Mouse (Mus musculus) spleen, adult 2 months (tissue): ENCODE results near the gene Sergef.

Source experiments
- CTCF ChIP-seq: fragments of 200-500 bp; IDR thresholded peaks from 2 replicates; pipeline ENCODE4 v1.5.1; 2011; ENCODE audit warnings: mild to moderate bottlenecking, inconsistent platforms; ENCODE audit not compliant: insufficient read depth, insufficient read length, insufficient replicate concordance; ENCODE audit errors: extremely low read depth
- POLR2A ChIP-seq: fragments of 200-500 bp; IDR thresholded peaks from 2 replicates; pipeline ENCODE4 v1.6.1; 2011; ENCODE audit warnings: low read depth, low read length, inconsistent platforms

DNA sequence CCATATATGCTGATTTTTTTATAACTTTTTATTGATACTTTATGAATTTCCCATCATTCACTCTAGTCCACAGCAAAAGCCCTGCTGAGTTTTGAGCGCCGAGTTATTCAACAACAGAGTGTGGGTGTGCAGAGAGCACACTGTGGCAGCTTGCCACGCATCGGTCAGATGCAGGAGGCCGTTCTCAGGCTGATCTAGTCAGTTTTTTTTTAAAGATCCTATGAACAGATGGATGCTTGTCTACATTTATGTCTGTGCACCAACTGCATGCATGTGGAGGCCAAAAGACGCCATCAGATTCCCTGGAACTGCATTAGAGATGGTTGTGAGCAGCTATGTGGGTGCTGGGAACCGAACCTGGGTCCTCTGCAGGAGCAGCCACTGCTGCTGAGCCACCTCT, 35.5 kb upstream of the Sergef start:
- TF ChIP-seq POLR2A, result no peak
- no peak for TF ChIP-seq CTCF
